Comparison of ENCODE assay signal across 21 mouse cellular contexts in genomic region chr3:34062352-34062751, GRCm38 (mm10).
"Had no signal": no experiment of that assay in that cellular context is flagged by ENCODE, and none has a peak within 500 bp of the region (broad histone marks: within the 10 kb centered on the region; RNA-seq: fewer than 3 reads in every experiment).

No protein-coding gene starts in this region.

- H3K27me3 ChIP-seq: lung, embryonic 15.5 days; midbrain, embryonic 12.5 days; neural tube, embryonic 13.5 days; neural tube, embryonic 15.5 days had no signal

- H3K9me3 ChIP-seq: lung, embryonic 15.5 days; midbrain, embryonic 10.5 days; midbrain, embryonic 12.5 days; neural tube, embryonic 13.5 days; neural tube, embryonic 15.5 days had no signal

- DNase-seq: liver, postnatal 0 days; lung, adult 2 months; lung, postnatal 14 days; lung, postnatal 36 days; midbrain, embryonic 14.5 days; retina, postnatal 1 day; right cerebral cortex, adult 18-20 months; right cerebral cortex, postnatal 25 days; right cerebral cortex, postnatal 4 days; spleen, adult 18-20 months; thymus, adult 18-20 months; thymus, postnatal 14 days; thymus, postnatal 36 days had no signal

- ATAC-seq: liver, postnatal 0 days; lung, postnatal 0 days had no signal

- H3K9ac ChIP-seq: liver, postnatal 0 days; lung, embryonic 15.5 days; midbrain, embryonic 12.5 days; neural tube, embryonic 13.5 days; neural tube, embryonic 15.5 days had no signal

- H3K4me3 ChIP-seq: lung, embryonic 15.5 days; midbrain, embryonic 10.5 days; midbrain, embryonic 12.5 days; myocyte; neural tube, embryonic 13.5 days; neural tube, embryonic 15.5 days had no signal

- H3K4me2 ChIP-seq: lung, embryonic 15.5 days; midbrain, embryonic 12.5 days; neural tube, embryonic 13.5 days; neural tube, embryonic 15.5 days had no signal

- H3K27ac ChIP-seq: lung, embryonic 15.5 days; macrophage; midbrain, embryonic 10.5 days; midbrain, embryonic 12.5 days; neural tube, embryonic 13.5 days; neural tube, embryonic 15.5 days had no signal

- H3K4me1 ChIP-seq: lung, embryonic 15.5 days; midbrain, embryonic 10.5 days; midbrain, embryonic 12.5 days; neural tube, embryonic 13.5 days; neural tube, embryonic 15.5 days had no signal
